Mouse (Mus musculus) liver, adult 2 months (tissue): Measurements from ENCODE around the gene Olfr145.

Experiments
- CTCF ChIP-seq: fragments of 200-500 bp; IDR thresholded peaks from 2 replicates; pipeline ENCODE4 v1.5.1; 2011; ENCODE audit warnings: low read depth, low read length, control low read depth
- POLR2A ChIP-seq: fragments of 200-500 bp; IDR thresholded peaks from 2 replicates; pipeline ENCODE4 v1.6.1; 2011; ENCODE audit warnings: low read length, control low read depth; ENCODE audit not compliant: insufficient read depth; ENCODE audit errors: extremely low read depth

DNA sequence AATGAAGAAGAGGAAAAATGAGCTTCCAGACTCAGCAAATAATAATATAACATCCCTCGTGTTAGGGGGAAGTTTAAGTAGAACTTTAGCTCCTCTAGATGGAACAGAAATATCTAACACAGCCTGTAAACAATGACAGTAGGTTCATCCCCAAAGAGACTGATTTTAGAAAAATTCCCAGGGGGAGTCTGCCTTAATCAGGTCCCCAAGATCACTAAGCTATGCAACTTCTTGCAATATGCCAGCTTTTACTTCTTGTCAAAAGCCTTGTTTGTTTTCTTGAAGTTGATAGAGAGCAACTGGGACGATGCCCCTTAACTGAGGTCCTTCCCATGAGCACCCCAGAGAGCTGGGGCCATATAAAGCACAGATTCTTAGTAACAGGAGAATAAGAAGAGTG lies 21.0 kb downstream of the Olfr145 start, which contains the start of gene Olfr878:
- no peak for TF ChIP-seq CTCF
- TF ChIP-seq POLR2A: no peak
